ENCODE assay signal across 8 mouse cellular contexts in genomic region chr7:141455610-141456314, GRCm38 (mm10). TPM values are rescaled to one million over a fixed set of nuclear protein-coding genes. Genes with fewer than 3 reads are reported as not detected.
DNase-seq lines count a peak whose midpoint lies in the region; ATAC-seq and TF ChIP-seq lines count a peak whose summit lies in the region.

No protein-coding gene starts in this region.

- 0 out of 2 replicates have a peak, but pooled peaks have one; percentile 3 for TF ChIP-seq CTCF in stomach, postnatal 0 days (IDR thresholded peaks at IDR 0.05; ENCODE audit: low read depth)

- H3K9me3 ChIP-seq in forebrain, embryonic 16.5 days (ENCODE audit: control insufficient read depth, low read length): no peaks in the 10 kb centered on the region
- no peaks in the 10 kb centered on the region for H3K9me3 ChIP-seq in hindbrain, embryonic 12.5 days (replicated peaks)
- H3K9me3 ChIP-seq in limb, embryonic 15.5 days: no peaks in the 10 kb centered on the region
- H3K9me3 ChIP-seq in midbrain, embryonic 14.5 days (ENCODE audit: control insufficient read depth, low read length): no peaks in the 10 kb centered on the region
- H3K9me3 ChIP-seq in stomach, postnatal 0 days (ENCODE audit: control insufficient read depth, low read length): no peaks in the 10 kb centered on the region

- DNase-seq in left cerebral cortex, postnatal 14 days (ENCODE audit: low spot score in 2 of 2): peak; percentile 52 to 79
- DNase-seq in left cerebral cortex, adult 9 months (ENCODE audit: low spot score in 2 of 2): no peak
- peak; percentile 66 for DNase-seq in cerebellum, adult 11 months
- peak; percentile 67 for DNase-seq in midbrain, embryonic 14.5 days
- peak; percentile 85 for DNase-seq in stomach, postnatal 0 days (ENCODE audit: low spot score)

- H3K4me2 ChIP-seq in forebrain, embryonic 16.5 days (ENCODE audit: low read length): peak overlapping the region; percentile 97
- H3K4me2 ChIP-seq in hindbrain, embryonic 12.5 days (replicated peaks): peak overlapping the region; percentile 89
- H3K4me2 ChIP-seq in limb, embryonic 15.5 days: peak overlapping the region; percentile 96
- H3K4me2 ChIP-seq in midbrain, embryonic 14.5 days (ENCODE audit: low read length): peak overlapping the region; percentile 96
- peak overlapping the region; percentile 86 for H3K4me2 ChIP-seq in stomach, postnatal 0 days (replicated peaks; ENCODE audit: low read depth)

- H3K9ac ChIP-seq in forebrain, embryonic 16.5 days (replicated peaks; ENCODE audit: low read depth, low read length): peak overlapping the region; percentile 77
- H3K9ac ChIP-seq in hindbrain, embryonic 12.5 days: peak overlapping the region; percentile 63
- peak overlapping the region; percentile 47 for H3K9ac ChIP-seq in limb, embryonic 15.5 days
- H3K9ac ChIP-seq in midbrain, embryonic 14.5 days (replicated peaks; ENCODE audit: low read length): peak overlapping the region; percentile 64
- peak overlapping the region; percentile 79 for H3K9ac ChIP-seq in stomach, postnatal 0 days (ENCODE audit: low read length)

- peak overlapping the region; percentile 58; the same call in 1 of the 2 replicates for H3K27ac ChIP-seq in forebrain, embryonic 16.5 days (ENCODE audit: low read length)
- H3K27ac ChIP-seq in hindbrain, embryonic 12.5 days: peak overlapping the region; percentile 52; the same call in 1 of the 2 replicates
- H3K27ac ChIP-seq in limb, embryonic 15.5 days: peak overlapping the region; percentile 62
- H3K27ac ChIP-seq in midbrain, embryonic 14.5 days (replicated peaks; ENCODE audit: low read depth, low read length): peak overlapping the region; percentile 64
- peak overlapping the region; percentile 87 for H3K27ac ChIP-seq in stomach, postnatal 0 days (replicated peaks)

- H3K4me1 ChIP-seq in forebrain, embryonic 16.5 days (replicated peaks; ENCODE audit: control insufficient read depth, insufficient read depth, low read length): peaks cover 16% of the 10 kb centered on the region
- peaks cover 17% of the 10 kb centered on the region for H3K4me1 ChIP-seq in hindbrain, embryonic 12.5 days
- H3K4me1 ChIP-seq in limb, embryonic 15.5 days: peaks cover 18% of the 10 kb centered on the region
- H3K4me1 ChIP-seq in midbrain, embryonic 14.5 days (ENCODE audit: control insufficient read depth, insufficient read depth, low read length): peaks cover 11% of the 10 kb centered on the region; the same call in 1 of the 2 replicates
- H3K4me1 ChIP-seq in stomach, postnatal 0 days (replicated peaks; ENCODE audit: control insufficient read depth, insufficient read depth): 0 out of 2 replicates have a peak, but pooled peaks cover 3% of the 10 kb centered on the region

- peaks cover 5% of the 10 kb centered on the region for H3K27me3 ChIP-seq in forebrain, embryonic 16.5 days (replicated peaks; ENCODE audit: control insufficient read depth, insufficient read depth, low read length)
- H3K27me3 ChIP-seq in hindbrain, embryonic 12.5 days: peaks cover 38% of the 10 kb centered on the region
- H3K27me3 ChIP-seq in limb, embryonic 15.5 days: peaks cover 17% of the 10 kb centered on the region
- H3K27me3 ChIP-seq in midbrain, embryonic 14.5 days (ENCODE audit: control insufficient read depth, insufficient read depth, low read length): peaks cover 8% of the 10 kb centered on the region
- H3K27me3 ChIP-seq in stomach, postnatal 0 days (ENCODE audit: control insufficient read depth, insufficient read depth, low read length): no peaks in the 10 kb centered on the region

- peak overlapping the region; percentile 71 for H3K4me3 ChIP-seq in forebrain, embryonic 16.5 days (replicated peaks; ENCODE audit: low read length)
- H3K4me3 ChIP-seq in hindbrain, embryonic 12.5 days: peak overlapping the region; percentile 59
- H3K4me3 ChIP-seq in limb, embryonic 15.5 days: peak overlapping the region; percentile 63
- peak overlapping the region; percentile 61 for H3K4me3 ChIP-seq in midbrain, embryonic 14.5 days (replicated peaks; ENCODE audit: low read depth, low read length)
- peak overlapping the region; percentile 57 for H3K4me3 ChIP-seq in stomach, postnatal 0 days (ENCODE audit: low read depth, low read length)

- no peak for TF ChIP-seq EP300 in stomach, postnatal 0 days (optimal IDR thresholded peaks at IDR 0.05)

- peaks cover 9% of the 10 kb centered on the region for H3K36me3 ChIP-seq in forebrain, embryonic 16.5 days (ENCODE audit: control insufficient read depth, insufficient read depth)
- peaks cover 19% of the 10 kb centered on the region for H3K36me3 ChIP-seq in hindbrain, embryonic 12.5 days
- peaks cover 24% of the 10 kb centered on the region for H3K36me3 ChIP-seq in limb, embryonic 15.5 days
- peaks cover 29% of the 10 kb centered on the region for H3K36me3 ChIP-seq in midbrain, embryonic 14.5 days (ENCODE audit: control insufficient read depth, insufficient read depth, low read length)
- H3K36me3 ChIP-seq in stomach, postnatal 0 days (ENCODE audit: control insufficient read depth, insufficient read depth, low read length): peaks cover 6% of the 10 kb centered on the region; the same call in 1 of the 2 replicates

- peak; percentile 26 for ATAC-seq in forebrain, embryonic 16.5 days
- ATAC-seq in hindbrain, embryonic 12.5 days (ENCODE audit: low FRiP score): peak; percentile 42
- ATAC-seq in limb, embryonic 15.5 days (ENCODE audit: insufficient number of reproducible peaks, low FRiP score, low TSS enrichment, low read depth): no peak
- peak; percentile 31; the same call in 1 of the 2 replicates for ATAC-seq in midbrain, embryonic 14.5 days (ENCODE audit: low FRiP score, low TSS enrichment)
- ATAC-seq in stomach, postnatal 0 days (ENCODE audit: low FRiP score, low TSS enrichment): peak; percentile 44

- intact Hi-C loops in left cerebral cortex, postnatal 14 days (cut with DNase I): no loop called here

- 2% methylated on average over 23 of the region's 23 CpGs for WGBS in forebrain, embryonic 16.5 days
- 2% methylated on average over 23 of the region's 23 CpGs for WGBS in hindbrain, embryonic 12.5 days
- 3% methylated on average over 23 of the region's 23 CpGs for WGBS in limb, embryonic 15.5 days
- 2% methylated on average over 23 of the region's 23 CpGs for WGBS in midbrain, embryonic 14.5 days
- 3% methylated on average over 23 of the region's 23 CpGs for WGBS in stomach, postnatal 0 days

RNA-seq across cellular contexts. Expression of gene Pnpla2, which starts 0.8 kb away (rescaled TPM):
- 10 to 100 TPM; 22.9 to 28.8 TPM for total RNA-seq in left cerebral cortex, postnatal 14 days (2021)
- 20.5 and 23.2 TPM in 2 replicates for polyA plus RNA-seq in forebrain, embryonic 16.5 days (2015; fragmentation: Nextera tagmentation; extraction: Ambion mirVana)
- 16.2 and 19.1 TPM in 2 replicates for polyA plus RNA-seq in hindbrain, embryonic 12.5 days (2016; fragmentation: Nextera tagmentation; extraction: Ambion mirVana)
- 16.9 and 23.6 TPM in 2 replicates for polyA plus RNA-seq in limb, embryonic 15.5 days (2015; fragmentation: Nextera tagmentation; extraction: Ambion mirVana)
- polyA plus RNA-seq in midbrain, embryonic 14.5 days (2014; fragmentation: Nextera tagmentation; extraction: Ambion mirVana): 15.8 and 15.9 TPM in 2 replicates
- polyA plus RNA-seq in stomach, postnatal 0 days (2015; fragmentation: Nextera tagmentation; extraction: Ambion mirVana): 82.1 and 88.0 TPM in 2 replicates

RNA-seq across cellular contexts. Expression of gene Cracr2b, which starts 5.1 kb away (rescaled TPM):
- total RNA-seq in left cerebral cortex, postnatal 14 days (2021): 1 to 10 TPM; 5.3 to 5.6 TPM
- 5.2 and 5.3 TPM in 2 replicates for polyA plus RNA-seq in forebrain, embryonic 16.5 days (2015; fragmentation: Nextera tagmentation; extraction: Ambion mirVana)
- 7.7 and 8.9 TPM in 2 replicates for polyA plus RNA-seq in hindbrain, embryonic 12.5 days (2016; fragmentation: Nextera tagmentation; extraction: Ambion mirVana)
- 16.4 and 21.6 TPM in 2 replicates for polyA plus RNA-seq in limb, embryonic 15.5 days (2015; fragmentation: Nextera tagmentation; extraction: Ambion mirVana)
- 3.8 and 4.6 TPM in 2 replicates for polyA plus RNA-seq in midbrain, embryonic 14.5 days (2014; fragmentation: Nextera tagmentation; extraction: Ambion mirVana)
- 20.8 and 23.5 TPM in 2 replicates for polyA plus RNA-seq in stomach, postnatal 0 days (2015; fragmentation: Nextera tagmentation; extraction: Ambion mirVana)

RNA-seq across cellular contexts. Expression of gene Rplp2, which starts 8.6 kb away (rescaled TPM):
- total RNA-seq in left cerebral cortex, postnatal 14 days (2021): 100 to 1,000 TPM; 572 to 599 TPM
- polyA plus RNA-seq in forebrain, embryonic 16.5 days (2015; fragmentation: Nextera tagmentation; extraction: Ambion mirVana): 684 and 749 TPM in 2 replicates
- 801 and 888 TPM in 2 replicates for polyA plus RNA-seq in hindbrain, embryonic 12.5 days (2016; fragmentation: Nextera tagmentation; extraction: Ambion mirVana)
- 1,100 and 1,341 TPM in 2 replicates for polyA plus RNA-seq in limb, embryonic 15.5 days (2015; fragmentation: Nextera tagmentation; extraction: Ambion mirVana)
- polyA plus RNA-seq in midbrain, embryonic 14.5 days (2014; fragmentation: Nextera tagmentation; extraction: Ambion mirVana): 772 and 804 TPM in 2 replicates
- polyA plus RNA-seq in stomach, postnatal 0 days (2015; fragmentation: Nextera tagmentation; extraction: Ambion mirVana): 1,187 and 1,334 TPM in 2 replicates

RNA-seq across cellular contexts. Expression of gene Cd151, which starts 11.4 kb away (rescaled TPM):
- 10 to 100 TPM; 27.5 to 33.8 TPM for total RNA-seq in left cerebral cortex, postnatal 14 days (2021)
- polyA plus RNA-seq in forebrain, embryonic 16.5 days (2015; fragmentation: Nextera tagmentation; extraction: Ambion mirVana): 20.8 TPM in 2 replicates
- 14.4 and 17.3 TPM in 2 replicates for polyA plus RNA-seq in hindbrain, embryonic 12.5 days (2016; fragmentation: Nextera tagmentation; extraction: Ambion mirVana)
- polyA plus RNA-seq in limb, embryonic 15.5 days (2015; fragmentation: Nextera tagmentation; extraction: Ambion mirVana): 14.2 and 20.6 TPM in 2 replicates
- polyA plus RNA-seq in midbrain, embryonic 14.5 days (2014; fragmentation: Nextera tagmentation; extraction: Ambion mirVana): 43.8 and 44.1 TPM in 2 replicates
- polyA plus RNA-seq in stomach, postnatal 0 days (2015; fragmentation: Nextera tagmentation; extraction: Ambion mirVana): 22.6 and 27.5 TPM in 2 replicates

RNA-seq across cellular contexts. Expression of gene Pidd1, which starts 11.9 kb away (rescaled TPM):
- total RNA-seq in left cerebral cortex, postnatal 14 days (2021): 1 to 10 TPM; 1.2 to 2.4 TPM
- 7.9 and 9.9 TPM in 2 replicates for polyA plus RNA-seq in forebrain, embryonic 16.5 days (2015; fragmentation: Nextera tagmentation; extraction: Ambion mirVana)
- polyA plus RNA-seq in hindbrain, embryonic 12.5 days (2016; fragmentation: Nextera tagmentation; extraction: Ambion mirVana): 10.8 and 11.6 TPM in 2 replicates
- 8.8 and 9.8 TPM in 2 replicates for polyA plus RNA-seq in limb, embryonic 15.5 days (2015; fragmentation: Nextera tagmentation; extraction: Ambion mirVana)
- polyA plus RNA-seq in midbrain, embryonic 14.5 days (2014; fragmentation: Nextera tagmentation; extraction: Ambion mirVana): 2.3 and 3.6 TPM in 2 replicates
- 1.8 and 2.0 TPM in 2 replicates for polyA plus RNA-seq in stomach, postnatal 0 days (2015; fragmentation: Nextera tagmentation; extraction: Ambion mirVana)

Comparison
In these comparisons a context has a peak if more than half of its experiments do, and no peak if none do; other contexts are left out.
1. DNase-seq: peak in left cerebral cortex, postnatal 14 days (2 of 2), cerebellum, adult 11 months (single experiment), midbrain, embryonic 14.5 days (single experiment) and stomach, postnatal 0 days (single experiment); none in left cerebral cortex, adult 9 months (0 of 2).
2. Peak in every context shown above with its lines, with median percentiles within 50 percentile points of each other: H3K27ac ChIP-seq, H3K4me2 ChIP-seq, H3K4me3 ChIP-seq and H3K9ac ChIP-seq.